Mouse (Mus musculus) spleen, adult 2 months (tissue): Measurements from ENCODE around the gene Ankrd39. TPM values are rescaled to one million over a fixed set of nuclear protein-coding genes. Genes with fewer than 3 reads are reported as not detected.

Source experiments
- DNase-seq, 2 experiments: peaks; one replicate each; pipeline versions ENCODE4 v3.0.0 to v3.0.0-alpha.2; 2012 to 2021; ENCODE audit warnings: low spot score in 2 of 2, low read depth in 1 of 2
- H3K27ac ChIP-seq: fragments of 200-500 bp; 2 replicates; pipeline ENCODE4 v1.5.1; 2012; ENCODE audit warnings: low read length, inconsistent platforms; ENCODE audit not compliant: insufficient read depth
- H3K27me3 ChIP-seq: fragments of 200-500 bp; 2 replicates; pipeline ENCODE4 v1.6.1; 2012; ENCODE audit warnings: mild to moderate bottlenecking, moderate library complexity, low read length, inconsistent platforms; ENCODE audit not compliant: control insufficient read depth, insufficient read depth
- H3K36me3 ChIP-seq: fragments of 200-500 bp; 2 replicates; pipeline ENCODE4 v1.6.1; 2012; ENCODE audit warnings: mild to moderate bottlenecking, low read length, inconsistent platforms; ENCODE audit not compliant: control insufficient read depth, insufficient read depth
- H3K4me1 ChIP-seq: fragments of 200-500 bp; 2 replicates; pipeline ENCODE4 v1.6.1; 2011; ENCODE audit warnings: inconsistent platforms; ENCODE audit not compliant: control insufficient read depth, insufficient read depth, insufficient read length
- H3K4me3 ChIP-seq: fragments of 200-500 bp; 2 replicates; pipeline ENCODE4 v1.5.1; 2011; ENCODE audit warnings: mild to moderate bottlenecking, inconsistent platforms; ENCODE audit not compliant: insufficient read depth, insufficient read length; ENCODE audit errors: extremely low read depth
- CTCF ChIP-seq: fragments of 200-500 bp; IDR thresholded peaks from 2 replicates; pipeline ENCODE4 v1.5.1; 2011; ENCODE audit warnings: mild to moderate bottlenecking, inconsistent platforms; ENCODE audit not compliant: insufficient read depth, insufficient read length, insufficient replicate concordance; ENCODE audit errors: extremely low read depth
- POLR2A ChIP-seq: fragments of 200-500 bp; IDR thresholded peaks from 2 replicates; pipeline ENCODE4 v1.6.1; 2011; ENCODE audit warnings: low read depth, low read length, inconsistent platforms
- WGBS: fragments of 180-500 bp; shearing (Covaris S2); methylation state at CpG from one replicate; pipeline ENCODE4 v1.1.7; 2018; 5-methylcytosine and 5-hydroxymethylcytosine counted together
- polyA plus RNA-seq: library from polyadenylated mRNA; depleted of rRNA; stranded (reverse); fragments of >200 nt; gene quantifications from 2 replicates; pipeline ENCODE4 v1.2.3, GENCODE M21; 2012; rRNA removed

Ankrd39 gene
- polyA plus RNA-seq, 1 experiment: 22.2 TPM

- H3K27me3 ChIP-seq: no peaks in the 10 kb centered on the region
- no peak overlapping the region for H3K4me3 ChIP-seq
- TF ChIP-seq POLR2A (no peak), CTCF (no peak)
- no peaks in the 10 kb centered on the region for H3K4me1 ChIP-seq
- 76% methylated on average over 2 of the region's 2 CpGs for WGBS
- DNase-seq: no peak
- H3K27ac ChIP-seq: no peak overlapping the region
- H3K36me3 ChIP-seq: peaks cover 10% of the 10 kb centered on the region
Measured at GRCm38 (mm10) chr1:36496719-36497118, 50.5 kb downstream of the Ankrd39 start.

- no peak for DNase-seq
- H3K27me3 ChIP-seq: no peaks in the 10 kb centered on the region
- no peak overlapping the region for H3K27ac ChIP-seq
- H3K4me1 ChIP-seq: no peaks in the 10 kb centered on the region
- TF ChIP-seq POLR2A (no peak), CTCF (no peak)
- peaks cover 2% of the 10 kb centered on the region; the same call in 1 of the 2 replicates for H3K36me3 ChIP-seq
- WGBS: 92% methylated on average over 6 of the region's 6 CpGs
- H3K4me3 ChIP-seq: no peak overlapping the region
Measured at GRCm38 (mm10) chr1:36493299-36493698, 53.9 kb downstream of the Ankrd39 start.

- TF ChIP-seq CTCF (no peak), POLR2A (no peak)
- Histone ChIP-seq H3K27ac (no peak overlapping the region), H3K27me3 (no peaks in the 10 kb centered on the region), H3K4me1 (no peaks in the 10 kb centered on the region), H3K36me3 (no peaks in the 10 kb centered on the region), H3K4me3 (no peak overlapping the region)
- no peak for DNase-seq
- WGBS: 78% methylated on average over 9 of the region's 9 CpGs
Measured at GRCm38 (mm10) chr1:36492416-36493139, 54.7 kb downstream of the Ankrd39 start.

- no peak overlapping the region for H3K27ac ChIP-seq
- no peaks in the 10 kb centered on the region for H3K27me3 ChIP-seq
- no peak for DNase-seq
- TF ChIP-seq POLR2A (no peak), CTCF (no peak)
- 94% methylated on average over 6 of the region's 6 CpGs for WGBS
- no peak overlapping the region for H3K4me3 ChIP-seq
- no peaks in the 10 kb centered on the region for H3K36me3 ChIP-seq
- no peaks in the 10 kb centered on the region for H3K4me1 ChIP-seq
Measured at GRCm38 (mm10) chr1:36489661-36490060, 57.6 kb downstream of the Ankrd39 start.

Other genes starting within 250 kb of the Ankrd39 start
- gene Arid5a, start 239.7 kb downstream of the Ankrd39 start, polyA plus RNA-seq: 29.6 and 39.6 TPM in 2 replicates
- 25.9 and 29.8 TPM in 2 replicates for gene Kansl3, start 178.3 kb downstream of the Ankrd39 start, polyA plus RNA-seq
- not detected in 2 replicates for gene Fer1l5, start 175.2 kb downstream of the Ankrd39 start, polyA plus RNA-seq
- gene Lman2l, start 102.2 kb downstream of the Ankrd39 start, polyA plus RNA-seq: 8.9 and 11.6 TPM in 2 replicates
- 5.6 and 5.7 TPM in 2 replicates for gene Cnnm4, start 75.8 kb downstream of the Ankrd39 start, polyA plus RNA-seq
- gene Cnnm3, start 35.6 kb downstream of the Ankrd39 start, polyA plus RNA-seq: 18.4 and 24.1 TPM in 2 replicates
- gene Ankrd23, start 10.6 kb downstream of the Ankrd39 start, polyA plus RNA-seq: 16.6 and 17.7 TPM in 2 replicates
- not detected in 2 replicates for gene Gm42417, start 8.0 kb downstream of the Ankrd39 start, polyA plus RNA-seq
- gene Sema4c, start 10.9 kb upstream of the Ankrd39 start, polyA plus RNA-seq: 8.5 and 9.5 TPM in 2 replicates
- gene Fam178b, start 135.7 kb upstream of the Ankrd39 start, polyA plus RNA-seq: 0.87 and 1.1 TPM in 2 replicates
- 160 and 241 TPM in 2 replicates for gene Cox5b, start 144.0 kb upstream of the Ankrd39 start, polyA plus RNA-seq
- not detected in 2 replicates for gene 4933424G06Rik, start 162.7 kb upstream of the Ankrd39 start, polyA plus RNA-seq
- gene Actr1b, start 167.0 kb upstream of the Ankrd39 start, polyA plus RNA-seq: 76.6 and 85.5 TPM in 2 replicates
- 40.5 and 59.0 TPM in 2 replicates for gene Zap70, start 214.4 kb upstream of the Ankrd39 start, polyA plus RNA-seq